Mouse (Mus musculus) spleen, postnatal 14 days (tissue): ENCODE data around the gene Spg11.
"Not testable (repeated sequence)": the region's sequence is repeated elsewhere in the genome, so short reads cannot be mapped to it uniquely, and the experiment has no call there.

Source experiments
- DNase-seq, 2 experiments: peaks; one replicate each; pipeline ENCODE4 v3.0.0; 2021 to 2022; ENCODE audit warnings: low spot score in 2 of 2

Spg11 gene

GRCm38 (mm10) chr2:122145756-122146155, 27.6 kb upstream of the Spg11 start:
- no peak for DNase-seq

- DNase-seq: no peak
Observed at GRCm38 (mm10) chr2:122143111-122143510, 24.9 kb upstream of the Spg11 start.

GRCm38 (mm10) chr2:122141332-122141967, 23.3 kb upstream of the Spg11 start:
- DNase-seq: no peak

GRCm38 (mm10) chr2:122140815-122141214, 22.6 kb upstream of the Spg11 start:
- no peak for DNase-seq

GRCm38 (mm10) chr2:122137839-122138465, 19.8 kb upstream of the Spg11 start:
- no peak for DNase-seq

GRCm38 (mm10) chr2:122132618-122133017, 14.4 kb upstream of the Spg11 start:
- no peak for DNase-seq

- DNase-seq: no peak
Observed at GRCm38 (mm10) chr2:122132078-122132477, 13.9 kb upstream of the Spg11 start.

- DNase-seq: no peak
Observed at GRCm38 (mm10) chr2:122127635-122128034, 9.4 kb upstream of the Spg11 start.

GRCm38 (mm10) chr2:122126765-122127347, 8.7 kb upstream of the Spg11 start:
- DNase-seq: no peak

GRCm38 (mm10) chr2:122125680-122126572, 7.7 kb upstream of the Spg11 start:
- no peak for DNase-seq

GRCm38 (mm10) chr2:122116888-122117287, 1.3 kb downstream of the Spg11 start:
- DNase-seq: no peak

- no peak for DNase-seq
Observed at GRCm38 (mm10) chr2:122109714-122110113, 8.5 kb downstream of the Spg11 start.

- DNase-seq: no peak
Observed at GRCm38 (mm10) chr2:122108101-122108500, 10.1 kb downstream of the Spg11 start.

- DNase-seq: no peak
Observed at GRCm38 (mm10) chr2:122102070-122102469, 16.1 kb downstream of the Spg11 start.

GRCm38 (mm10) chr2:122097686-122098085, 20.5 kb downstream of the Spg11 start:
- not testable (repeated sequence) for DNase-seq

GRCm38 (mm10) chr2:122093844-122094243, 24.3 kb downstream of the Spg11 start:
- DNase-seq: no peak

- DNase-seq: no peak
Observed at GRCm38 (mm10) chr2:122086446-122086845, 31.7 kb downstream of the Spg11 start.

GRCm38 (mm10) chr2:122081728-122082456, 36.3 kb downstream of the Spg11 start:
- no peak for DNase-seq

- peak; percentile 32 to 61 for DNase-seq
Observed at GRCm38 (mm10) chr2:122069922-122070321, 48.3 kb downstream of the Spg11 start.

GRCm38 (mm10) chr2:122069144-122069912, 48.9 kb downstream of the Spg11 start:
- no peak for DNase-seq

- DNase-seq: no peak
Observed at GRCm38 (mm10) chr2:122066241-122066640, 51.9 kb downstream of the Spg11 start.
